Mouse (Mus musculus) neutrophil, adult 5-6 weeks (primary cell): ENCODE data around the gene Fez2. TPM values are rescaled to one million over a fixed set of nuclear protein-coding genes. Genes with fewer than 3 reads are reported as not detected.
A peak's percentile ranks its signal among the peaks of the same experiment; 100 is the strongest.

Source experiments
- ATAC-seq: fragments of 151-379, 151-347 bp; 2 replicates; pipeline ENCODE4 v1.8.0; 2017; ENCODE audit warnings: mild to moderate bottlenecking, moderate TSS enrichment; ENCODE audit not compliant: insufficient number of reproducible peaks, poor library complexity, low FRiP score, severe bottlenecking; ENCODE audit errors: extremely low read depth
- total RNA-seq: library from RNA; stranded (forward); fragments of 200-1000 nt; gene quantifications from 2 replicates; pipeline ENCODE4 v1.2.3, GENCODE M21; 2017

The Fez2 gene
- 15.8 and 17.1 TPM in 2 replicates for total RNA-seq

GRCm38 (mm10) chr17:78417381-78418281 lies at the start of gene Fez2:
Fez2 (minus strand) TSS chr17:78418152.
- ATAC-seq, result peak; percentile 84

DNA sequence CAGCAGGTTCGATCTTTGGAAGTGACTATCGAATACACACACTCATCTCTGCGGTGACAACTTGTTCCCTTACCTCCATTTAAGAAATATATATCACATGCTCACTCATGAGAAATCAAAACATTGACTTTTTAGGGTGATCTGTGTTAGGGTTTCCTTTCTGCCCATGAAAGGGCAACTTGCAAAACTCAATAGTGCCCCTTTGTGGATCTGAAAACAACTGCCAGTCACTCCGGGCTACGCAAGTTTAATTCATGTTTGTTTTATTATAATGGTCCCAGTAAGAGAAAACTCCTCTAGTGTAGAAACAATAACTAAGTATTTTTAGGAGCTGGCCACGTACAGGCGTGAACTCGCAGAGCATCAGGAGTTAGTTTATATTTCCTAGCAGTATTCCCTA lies 47.5 kb upstream of the Fez2 start:
- ATAC-seq, result no peak

- no peak for ATAC-seq
These were observed 47.1 kb upstream of the Fez2 start for GRCm38 (mm10) chr17:78465071-78465470.

- no peak for ATAC-seq
These were observed 42.2 kb upstream of the Fez2 start for GRCm38 (mm10) chr17:78460140-78460539.

DNA sequence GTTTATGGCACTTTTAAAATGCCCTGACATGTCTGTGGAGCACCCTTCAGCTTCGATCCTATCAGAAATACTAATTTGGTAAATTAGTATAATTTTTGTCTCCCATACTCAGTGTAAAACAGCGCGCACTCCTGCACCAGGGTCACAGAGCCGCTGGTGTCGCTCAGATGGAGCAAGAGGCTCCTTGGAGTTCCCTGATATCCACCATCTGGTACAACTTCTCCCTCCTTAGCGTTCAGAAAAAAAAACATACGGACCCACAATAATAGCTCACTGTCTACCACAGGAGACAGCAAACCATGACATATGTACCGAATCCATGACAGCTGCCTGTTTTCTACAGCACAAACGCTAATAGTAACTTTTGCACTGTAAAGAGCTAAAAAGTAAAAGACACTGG lies 37.6 kb upstream of the Fez2 start:
- ATAC-seq, result no peak

DNA sequence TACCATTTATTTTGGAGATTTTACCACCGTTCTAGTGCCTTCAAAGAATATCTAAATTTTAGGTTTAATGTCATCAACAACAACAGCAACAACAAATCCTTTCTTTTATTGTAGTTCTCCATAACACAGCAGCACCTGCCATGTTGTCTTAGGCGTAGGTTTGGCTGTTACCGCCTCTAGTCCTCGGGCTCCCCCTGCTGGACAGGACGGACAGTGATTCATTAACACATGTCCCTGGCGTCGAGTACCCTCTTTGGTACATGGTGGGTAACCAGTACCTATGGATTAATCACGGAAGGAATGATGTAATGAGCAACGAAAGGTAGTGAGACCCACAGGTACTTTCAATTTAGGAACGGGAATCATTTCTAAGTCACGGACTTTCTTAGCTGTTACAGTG lies 37.2 kb upstream of the Fez2 start:
- ATAC-seq, result peak; percentile 87

DNA sequence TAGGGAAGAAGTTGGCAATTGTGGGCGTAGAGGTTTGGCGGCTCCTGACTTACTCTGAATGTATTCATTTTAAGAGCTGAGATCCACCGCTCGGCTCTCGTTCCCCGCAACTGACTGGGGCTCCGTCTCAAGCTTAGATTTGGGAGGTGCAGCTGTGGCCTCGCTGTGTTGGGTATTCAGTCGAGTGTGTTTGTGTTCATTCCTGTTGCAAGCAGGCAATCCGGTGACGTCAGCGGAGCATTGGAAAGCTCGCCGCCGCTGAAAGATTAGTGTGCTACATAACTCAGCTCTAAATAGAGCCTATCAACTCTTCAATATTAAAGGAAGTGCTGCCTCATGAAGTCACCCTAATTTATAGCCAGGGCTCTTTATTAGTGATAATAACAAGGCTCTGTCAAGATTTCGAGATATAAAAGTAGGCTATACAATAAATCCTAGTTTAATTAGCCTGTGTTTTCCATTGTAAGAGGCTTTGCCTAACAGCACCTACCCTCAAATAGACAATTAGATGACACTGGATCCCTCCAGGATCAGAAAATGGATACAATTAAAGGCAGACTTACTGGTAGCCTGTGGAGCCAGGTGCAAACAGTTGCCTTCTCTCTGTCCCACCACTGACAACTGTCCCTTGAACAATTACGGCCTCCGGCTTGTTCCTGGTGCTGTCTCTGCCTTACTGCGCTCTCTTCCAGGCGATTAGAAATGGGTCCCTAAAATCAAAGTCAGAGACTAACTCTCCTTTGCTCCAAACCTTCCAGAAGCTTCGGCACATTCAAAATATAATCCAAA lies 36.4 kb upstream of the Fez2 start:
- no peak for ATAC-seq

- no peak for ATAC-seq
These were observed 35.6 kb upstream of the Fez2 start for GRCm38 (mm10) chr17:78453529-78453928.

- no peak for ATAC-seq
These were observed 33.9 kb upstream of the Fez2 start for GRCm38 (mm10) chr17:78451886-78452285.

DNA sequence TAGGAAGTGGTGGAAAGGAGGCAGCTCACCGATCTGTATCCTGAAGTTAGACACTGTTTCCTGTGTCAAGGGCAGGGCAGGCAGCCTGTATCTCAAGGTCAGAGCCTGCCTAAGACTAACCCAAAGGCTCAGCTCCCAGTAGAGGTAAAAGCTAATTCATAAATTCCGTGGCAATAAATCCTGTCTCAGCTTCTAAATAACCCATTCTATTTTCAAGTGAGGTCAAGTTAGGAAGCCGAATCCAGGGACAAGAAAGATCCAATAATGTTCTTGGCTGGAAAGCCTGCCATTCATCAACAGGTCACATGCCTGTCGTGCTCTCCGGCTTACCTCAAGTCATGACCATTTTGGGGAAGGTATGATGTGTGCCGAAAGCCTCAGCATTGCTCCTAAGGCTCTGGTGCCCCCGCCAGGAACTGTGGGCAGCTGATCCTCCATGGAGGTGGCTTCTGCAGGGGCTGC lies 33.4 kb upstream of the Fez2 start:
- no peak for ATAC-seq

GRCm38 (mm10) chr17:78449635-78450197 lies 31.8 kb upstream of the Fez2 start:
- no peak for ATAC-seq

- no peak for ATAC-seq
These were observed 26.9 kb upstream of the Fez2 start for GRCm38 (mm10) chr17:78444826-78445225.

DNA sequence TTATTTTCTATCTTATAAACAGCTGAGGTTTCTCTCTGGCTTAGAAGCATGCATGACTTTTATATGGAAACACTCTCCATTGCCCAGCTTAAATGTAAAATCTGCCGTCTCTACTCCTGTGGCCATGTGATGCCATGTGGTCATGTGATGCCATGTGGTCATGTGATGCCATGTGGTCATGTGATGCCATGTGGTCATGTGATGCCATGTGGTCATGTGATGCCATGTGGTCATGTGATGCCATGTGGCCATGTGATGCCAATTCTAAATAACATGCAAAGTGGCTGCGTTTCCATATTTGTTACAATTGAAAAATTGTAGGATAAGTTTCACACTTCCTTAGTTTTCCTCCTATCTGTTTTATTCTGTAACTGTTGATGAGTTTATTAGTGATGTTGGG lies 22.8 kb upstream of the Fez2 start:
- ATAC-seq, result no peak

DNA sequence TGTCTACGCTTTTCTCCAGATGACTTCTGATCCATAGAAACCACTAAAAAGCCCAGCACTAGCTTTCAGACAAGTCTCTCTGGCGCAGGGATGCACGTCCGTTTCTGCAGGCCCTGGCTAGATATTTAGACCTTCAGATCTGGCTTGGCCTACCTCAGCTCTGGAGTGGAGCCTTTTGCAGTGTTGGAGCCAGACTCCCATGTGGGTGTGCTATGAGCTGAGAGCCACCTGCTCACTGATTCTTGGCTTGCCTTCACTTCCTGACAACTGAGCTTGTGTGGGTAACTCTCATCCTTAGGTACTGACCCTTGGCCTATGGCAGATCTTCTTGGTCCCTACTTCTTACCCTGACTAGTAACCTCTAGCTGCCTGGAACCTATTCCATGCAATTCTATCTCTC lies 19.2 kb upstream of the Fez2 start:
- no peak for ATAC-seq

DNA sequence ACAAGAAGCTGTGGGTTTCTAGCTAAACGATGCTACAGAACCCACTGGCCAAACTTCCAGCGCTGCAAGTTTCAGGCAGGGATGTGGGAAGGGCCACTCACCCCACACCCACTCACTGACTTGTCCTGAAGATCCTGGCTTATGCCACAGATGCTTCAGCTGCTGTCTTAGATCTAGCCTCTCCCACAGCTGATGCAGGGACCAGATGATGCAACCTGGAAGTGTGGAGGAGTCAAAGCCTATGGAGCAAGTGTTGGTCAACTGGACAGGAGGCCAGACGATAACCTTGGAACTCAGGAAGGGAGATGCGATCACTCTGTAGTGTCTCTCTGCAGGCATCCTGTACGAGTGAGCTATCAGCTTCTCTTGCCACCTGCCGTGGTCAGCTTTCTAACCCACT lies 17.7 kb upstream of the Fez2 start:
- ATAC-seq, result no peak

DNA sequence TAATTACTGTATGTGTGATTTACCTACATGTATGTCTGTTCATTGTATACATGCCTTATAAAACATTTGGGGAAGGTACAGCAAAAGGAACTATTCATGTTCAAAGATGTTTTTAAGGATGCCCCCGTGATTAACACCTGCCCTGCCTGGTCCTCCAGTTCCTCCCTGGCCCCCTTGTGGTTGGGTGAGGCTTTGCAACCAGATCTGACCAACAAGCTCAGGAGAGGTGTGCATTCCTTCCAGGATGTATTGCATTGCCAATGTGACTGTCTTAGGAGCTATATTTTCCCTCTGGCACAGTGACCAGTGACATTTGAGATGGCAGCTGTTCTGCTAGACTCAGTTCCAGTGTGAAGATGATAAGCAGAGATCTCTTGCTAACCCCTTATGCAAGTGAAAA lies 16.8 kb upstream of the Fez2 start:
- peak; percentile 56; the same call in 1 of the 2 replicates for ATAC-seq

DNA sequence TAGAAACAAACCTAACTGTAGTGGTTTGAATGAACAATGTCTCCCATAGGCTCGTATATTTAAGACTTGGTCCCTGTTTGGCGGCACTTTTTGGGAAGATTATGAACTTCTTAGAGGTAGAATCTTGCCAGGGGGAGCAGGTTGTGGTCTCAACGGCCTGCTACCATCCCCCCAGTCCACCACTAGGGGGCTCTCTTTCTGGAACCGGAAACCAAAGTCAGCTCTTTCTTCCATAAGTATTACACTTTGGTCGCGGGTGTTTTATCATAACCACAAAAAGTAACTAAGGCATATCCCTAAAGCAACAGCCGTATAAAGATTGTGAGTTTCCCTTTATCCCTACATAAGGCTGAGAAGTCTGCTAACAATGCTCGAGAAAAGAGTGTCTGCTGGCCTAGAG lies 12.4 kb upstream of the Fez2 start:
- no peak for ATAC-seq

DNA sequence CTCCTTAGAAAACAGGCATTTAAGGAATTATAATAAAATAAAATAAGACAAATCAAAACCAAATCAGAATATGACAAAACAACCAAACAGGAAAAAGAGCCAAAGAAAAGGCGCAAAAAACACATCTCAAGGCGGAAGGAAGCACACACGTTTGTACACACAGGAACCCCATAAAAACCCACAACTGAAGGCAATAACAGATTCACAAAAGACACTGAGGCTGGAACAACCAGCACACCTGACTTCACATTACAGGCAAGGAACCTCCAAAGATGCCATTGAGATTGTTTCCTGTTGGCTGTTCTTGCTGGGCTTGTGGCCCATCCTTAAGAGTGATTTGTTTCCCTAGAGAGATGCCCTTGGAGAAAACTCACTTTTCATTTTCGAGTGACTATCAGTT lies 11.1 kb upstream of the Fez2 start:
- ATAC-seq, result peak; percentile 30; the same call in 1 of the 2 replicates

DNA sequence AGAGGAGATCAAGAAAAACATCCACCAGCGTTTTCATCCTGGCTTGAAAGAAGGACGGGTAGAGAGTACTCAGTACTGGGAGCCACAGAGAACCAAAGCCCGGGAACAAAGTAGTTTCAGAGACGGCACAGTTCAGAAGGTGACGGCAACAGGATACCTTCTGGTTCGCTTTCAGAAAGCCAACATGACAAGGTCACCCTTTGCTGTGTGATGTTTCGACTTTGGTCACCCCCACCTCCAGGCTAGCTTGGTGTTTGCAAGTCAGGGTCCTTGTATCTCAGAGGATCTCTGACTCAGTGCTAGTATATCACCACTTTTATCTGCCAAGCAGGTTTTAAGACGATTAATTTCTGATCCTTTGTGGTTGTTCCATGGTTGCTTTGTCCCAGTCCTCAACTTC lies 7.1 kb upstream of the Fez2 start:
- no peak for ATAC-seq

- no peak for ATAC-seq
These were observed 1.3 kb upstream of the Fez2 start for GRCm38 (mm10) chr17:78419216-78419615.
